13 mouse cellular contexts compared by ENCODE assay signal in genomic region chr11:19736076-19736475, GRCm38 (mm10).
"Had no signal": no experiment of that assay in that cellular context is flagged by ENCODE, and none has a peak within 500 bp of the region (broad histone marks: within the 10 kb centered on the region; RNA-seq: fewer than 3 reads in every experiment).

No protein-coding gene starts in this region.

- H3K36me3 ChIP-seq: midbrain, embryonic 10.5 days; midbrain, embryonic 12.5 days; neural tube, embryonic 12.5 days; stomach, embryonic 15.5 days had no signal

- H3K4me1 ChIP-seq: midbrain, embryonic 10.5 days; neural tube, embryonic 12.5 days had no signal

- H3K27ac ChIP-seq: midbrain, embryonic 10.5 days; midbrain, embryonic 12.5 days; neural tube, embryonic 12.5 days had no signal

- H3K4me2 ChIP-seq: lung, embryonic 14.5 days; midbrain, embryonic 12.5 days; neural tube, embryonic 12.5 days; stomach, embryonic 15.5 days had no signal

- H3K9ac ChIP-seq: lung, embryonic 14.5 days; midbrain, embryonic 12.5 days; neural tube, embryonic 12.5 days; stomach, embryonic 15.5 days had no signal

- DNase-seq: lung, adult 18-20 months; lung, embryonic 14.5 days; lung, postnatal 4 days; midbrain, embryonic 14.5 days; right cerebral cortex, postnatal 14 days; thymus, adult 2 months; thymus, postnatal 25 days; thymus, postnatal 4 days had no signal

- ATAC-seq: midbrain, embryonic 16.5 days had no signal

- H3K4me3 ChIP-seq: midbrain, embryonic 10.5 days; midbrain, embryonic 12.5 days; neural tube, embryonic 12.5 days; stomach, embryonic 15.5 days had no signal

- H3K9me3 ChIP-seq: midbrain, embryonic 10.5 days; midbrain, embryonic 12.5 days; neural tube, embryonic 12.5 days; stomach, embryonic 15.5 days had no signal

- H3K27me3 ChIP-seq: midbrain, embryonic 12.5 days; neural tube, embryonic 12.5 days; stomach, embryonic 15.5 days had no signal
